Mouse (Mus musculus) mesoderm, embryonic 11.5 days (tissue): ENCODE measurements around the gene Ankrd61.

Experiments
- DNase-seq: peaks from one replicate; pipeline ENCODE4 v3.0.0-alpha.2; 2012; ENCODE audit warnings: low read depth, low spot score

The Ankrd61 gene

DNA sequence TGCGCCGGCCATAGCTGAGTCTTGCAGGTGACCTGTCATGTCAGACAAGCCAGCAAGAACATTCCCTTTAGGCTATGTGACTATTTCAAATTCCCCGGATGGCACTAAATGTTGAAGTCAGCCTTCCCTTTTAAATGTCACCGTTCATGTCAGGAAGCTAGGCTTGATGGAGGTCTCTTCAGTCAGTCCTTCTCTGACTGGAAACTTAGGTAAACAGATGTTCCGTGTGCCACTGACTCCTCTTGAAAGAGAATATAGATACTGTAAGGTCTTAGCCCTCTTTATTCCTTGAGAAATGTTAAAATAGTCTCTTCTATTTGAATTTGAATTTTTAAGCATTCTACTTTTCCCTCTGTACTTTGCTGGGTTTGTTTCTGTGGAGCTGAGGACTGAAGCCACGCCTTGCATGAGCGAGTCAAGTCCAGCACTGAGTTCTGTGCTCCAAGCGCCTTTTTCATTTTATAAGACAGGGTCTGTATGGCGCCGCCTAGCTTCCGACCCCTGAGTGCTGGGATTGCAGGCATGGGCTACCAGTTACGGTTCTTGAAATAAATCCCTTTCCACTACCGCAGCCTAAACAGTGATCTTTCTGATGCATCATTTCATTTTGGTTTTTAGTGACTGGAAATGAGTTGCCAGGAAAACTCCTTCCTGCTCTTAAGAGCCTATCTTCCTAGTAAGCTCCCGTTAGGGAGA lies at the start of gene Ankrd61:
TSS of gene Ankrd61 (minus strand) at position 51 of the 696 bp plus-strand sequence.
- DNase-seq, result no peak

DNA sequence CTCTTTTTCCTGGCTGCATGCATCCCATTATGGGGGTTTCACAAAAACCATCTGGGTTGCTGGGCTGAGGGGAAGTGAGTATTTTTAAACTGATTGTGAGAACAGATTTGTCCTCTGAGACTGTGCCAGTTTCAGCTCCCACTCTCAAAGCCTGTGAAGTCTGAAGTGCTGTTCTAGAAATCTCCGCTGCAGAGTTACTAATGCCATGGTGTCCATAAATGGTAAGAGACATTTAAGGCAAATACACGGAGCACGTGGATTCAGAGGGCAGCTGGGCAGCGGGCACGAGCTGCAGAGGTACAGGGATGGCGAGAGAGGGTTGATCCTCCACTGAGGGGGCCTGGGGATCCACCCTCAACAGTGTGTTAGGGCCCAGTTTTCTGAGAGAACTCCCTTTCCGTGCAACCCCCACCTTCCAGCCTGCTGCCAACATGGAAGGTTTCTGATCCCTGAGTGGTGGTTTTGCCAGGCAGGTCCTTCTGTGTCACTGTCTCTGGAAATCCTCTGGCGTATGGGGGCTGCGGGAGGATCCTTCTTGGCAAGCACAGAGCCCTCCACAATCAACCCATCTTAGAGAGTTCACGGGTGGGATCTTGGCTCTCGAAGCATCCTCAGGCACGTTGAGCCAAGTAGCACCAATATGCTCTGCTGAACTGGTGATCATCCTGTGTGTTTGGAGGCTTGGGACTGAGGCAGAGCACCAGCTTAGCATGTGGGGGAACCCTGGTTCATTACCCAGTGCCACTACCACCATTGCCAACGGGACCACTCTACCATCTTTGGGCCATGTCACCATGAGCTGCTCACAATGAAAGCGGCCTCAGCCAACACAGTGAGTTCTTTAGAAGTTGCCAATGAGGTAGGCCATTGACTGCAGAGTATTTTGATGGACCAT lies 46.0 kb upstream of the Ankrd61 start:
- DNase-seq, result no peak

DNA sequence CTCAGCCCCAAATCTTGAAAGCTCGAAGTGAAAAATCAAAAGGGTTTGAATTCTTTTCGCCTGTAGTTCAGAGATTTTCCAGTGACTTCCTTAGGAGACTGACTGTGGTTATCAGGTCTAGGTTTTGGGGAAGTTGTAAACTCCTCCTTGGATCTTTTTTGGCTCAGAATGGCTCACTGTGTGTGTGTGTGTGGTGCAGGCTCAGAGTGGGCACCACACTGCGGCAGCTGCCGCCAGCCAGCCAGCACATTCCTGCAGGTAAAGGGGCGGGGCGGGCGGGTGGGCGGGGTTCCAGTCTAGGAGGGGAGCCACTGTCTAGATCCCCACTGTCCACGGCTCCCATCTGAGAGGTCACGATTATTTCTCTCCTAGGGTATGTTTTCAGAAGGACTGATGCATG lies 44.1 kb upstream of the Ankrd61 start:
- DNase-seq, result no peak

DNA sequence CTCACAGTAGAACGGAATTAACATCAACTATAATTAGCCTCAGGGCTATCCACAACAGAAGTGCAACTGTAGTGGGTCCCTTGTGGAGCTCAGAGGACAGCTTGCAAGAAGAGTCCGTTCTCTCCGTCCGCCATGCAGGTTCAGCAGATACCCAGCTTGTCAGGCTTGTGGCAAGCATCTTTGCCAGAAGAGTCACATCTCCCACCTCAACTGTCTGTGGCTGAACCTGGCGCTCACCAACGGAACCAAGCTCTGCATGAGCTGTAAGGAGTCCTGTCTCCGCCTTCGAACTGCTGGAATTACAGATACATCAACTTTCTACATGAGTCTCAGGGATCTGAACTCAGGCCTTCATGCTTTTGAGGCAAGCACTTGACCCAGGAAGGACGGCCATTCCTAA lies 38.7 kb upstream of the Ankrd61 start:
- DNase-seq, result no peak

DNA sequence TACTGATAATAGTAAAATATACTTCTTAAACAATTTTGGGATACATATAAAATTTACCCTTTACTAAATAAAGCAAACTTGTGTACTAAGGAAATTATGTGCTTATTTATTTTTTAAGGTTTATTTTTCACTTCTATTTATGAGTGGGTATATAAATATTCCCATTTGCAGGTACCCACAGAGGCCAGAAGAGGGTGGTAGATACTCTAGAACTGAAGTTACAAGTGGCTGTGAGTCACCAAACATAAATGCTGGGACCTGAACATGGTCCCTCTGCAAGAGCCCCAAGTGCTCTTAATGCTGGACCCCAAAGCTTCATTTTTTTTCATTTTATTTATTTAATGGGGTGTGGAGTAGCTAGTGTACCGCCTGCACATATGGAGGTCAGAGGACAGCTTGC lies 36.4 kb upstream of the Ankrd61 start:
- DNase-seq, result no peak

DNA sequence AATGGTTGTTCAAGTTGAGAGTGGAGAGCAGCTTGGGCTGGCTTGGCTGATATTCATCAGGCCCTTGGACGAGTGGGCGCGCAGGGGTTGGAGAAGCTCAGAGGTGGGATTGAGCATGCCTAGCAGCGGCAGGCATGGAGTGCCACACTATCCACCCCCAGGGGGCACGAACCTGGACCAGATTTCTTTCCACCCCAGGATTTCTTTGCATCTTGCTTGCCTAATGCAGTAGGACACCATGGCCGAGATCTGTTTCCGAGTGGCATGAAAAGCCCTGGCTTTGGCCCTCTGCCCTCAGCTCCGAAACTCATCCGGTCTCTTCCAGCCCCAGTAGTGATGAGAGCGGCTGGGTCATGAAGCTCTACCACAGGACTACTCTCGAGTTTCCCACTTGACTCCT lies 35.9 kb upstream of the Ankrd61 start:
- no peak for DNase-seq

DNA sequence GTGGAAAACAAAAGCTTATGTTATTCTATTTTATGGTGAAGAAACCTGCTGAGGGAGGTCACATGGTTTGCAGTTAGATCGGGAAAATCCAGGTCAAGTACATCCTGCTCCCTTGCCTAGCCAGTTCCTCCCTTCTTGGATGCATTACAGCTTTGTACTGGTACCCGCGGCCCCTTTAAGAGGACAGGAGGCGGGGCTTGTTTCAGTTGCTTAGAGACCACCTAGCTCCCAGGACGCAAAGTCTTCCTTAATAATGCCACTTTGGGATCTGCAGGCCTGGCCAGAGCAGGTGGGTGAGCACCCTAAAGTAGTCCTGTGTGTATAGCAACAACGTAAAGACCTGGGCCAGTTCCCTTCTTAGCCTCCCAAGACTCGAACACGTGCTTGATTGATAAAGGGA lies 35.3 kb upstream of the Ankrd61 start, which contains the start of gene Rsph10b:
TSS of gene Rsph10b (plus strand) at position 205 of the 400 bp plus-strand sequence.
- DNase-seq, result no peak

DNA sequence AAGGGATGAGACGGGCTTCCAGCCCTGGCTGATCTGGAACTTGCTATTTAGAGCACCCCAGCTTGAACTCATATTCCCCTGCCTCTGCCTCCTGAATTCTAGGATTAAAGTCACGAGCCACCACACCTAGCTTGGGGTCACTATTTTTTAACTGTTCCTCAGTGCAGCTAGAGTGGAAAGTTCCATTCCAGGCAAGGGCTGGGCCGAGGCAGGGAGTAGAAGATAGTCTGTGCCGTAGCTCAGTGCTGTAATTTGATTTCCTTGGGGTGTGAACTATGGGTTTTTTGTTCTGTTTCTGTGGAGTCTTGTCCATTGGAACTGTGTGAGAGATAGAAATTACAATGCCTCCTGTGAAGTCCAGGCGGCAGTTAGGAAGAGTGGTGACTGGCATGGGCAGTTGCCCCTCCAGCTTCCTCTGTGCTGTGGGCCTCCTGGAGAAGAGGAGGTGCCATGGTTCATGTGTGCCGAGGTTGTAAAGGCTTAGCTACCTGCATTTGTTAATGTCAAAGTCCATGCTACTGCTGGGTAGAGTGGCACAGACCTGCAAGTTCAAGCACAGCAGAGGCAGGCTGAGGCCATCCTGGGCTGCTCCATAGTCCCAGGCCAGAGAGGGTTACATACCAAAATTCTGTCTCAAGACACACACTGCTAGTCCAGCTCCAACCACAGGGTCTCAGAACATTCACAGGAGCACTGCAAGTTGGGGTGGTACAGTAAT lies 34.5 kb upstream of the Ankrd61 start:
- DNase-seq, result no peak

DNA sequence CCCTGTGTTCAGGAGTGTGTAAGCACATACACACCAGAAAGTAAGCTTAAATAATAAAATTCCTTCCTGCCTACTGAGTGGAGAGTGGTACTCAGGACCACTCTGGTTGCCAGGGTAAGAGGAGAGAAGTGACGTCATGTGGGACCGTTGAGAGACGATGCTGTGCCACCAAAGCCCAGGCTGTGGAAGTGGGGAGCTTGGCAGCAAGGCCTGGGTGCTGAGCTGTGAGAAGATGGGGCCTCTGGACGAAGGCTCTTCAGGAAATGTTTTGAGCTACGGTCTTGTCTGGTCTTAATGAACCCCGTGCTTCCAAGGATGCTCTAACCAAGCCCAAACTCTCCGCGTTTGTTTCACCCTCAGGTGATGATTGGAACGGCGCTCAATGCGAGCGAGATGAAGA lies 33.2 kb upstream of the Ankrd61 start:
- no peak for DNase-seq

DNA sequence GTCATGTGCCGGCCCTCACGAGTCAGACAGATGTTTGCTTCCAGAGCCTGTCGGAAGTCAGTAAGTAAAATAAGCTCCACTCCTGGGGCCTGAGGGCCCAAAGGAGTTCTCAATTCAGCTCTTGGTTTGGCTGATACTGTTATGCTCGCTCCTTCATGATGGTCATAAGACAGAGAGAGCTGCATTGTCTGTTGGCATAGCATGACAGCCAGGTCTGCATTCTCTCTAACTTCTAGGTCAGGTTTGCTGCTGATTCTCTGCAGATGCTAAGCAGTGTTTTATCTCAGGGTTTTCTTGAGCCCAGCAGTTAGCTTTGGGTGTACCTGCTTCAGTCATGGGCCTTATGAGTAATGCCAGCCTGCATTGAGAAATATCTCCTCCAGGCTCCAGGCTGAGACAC lies 31.8 kb upstream of the Ankrd61 start:
- no peak for DNase-seq

DNA sequence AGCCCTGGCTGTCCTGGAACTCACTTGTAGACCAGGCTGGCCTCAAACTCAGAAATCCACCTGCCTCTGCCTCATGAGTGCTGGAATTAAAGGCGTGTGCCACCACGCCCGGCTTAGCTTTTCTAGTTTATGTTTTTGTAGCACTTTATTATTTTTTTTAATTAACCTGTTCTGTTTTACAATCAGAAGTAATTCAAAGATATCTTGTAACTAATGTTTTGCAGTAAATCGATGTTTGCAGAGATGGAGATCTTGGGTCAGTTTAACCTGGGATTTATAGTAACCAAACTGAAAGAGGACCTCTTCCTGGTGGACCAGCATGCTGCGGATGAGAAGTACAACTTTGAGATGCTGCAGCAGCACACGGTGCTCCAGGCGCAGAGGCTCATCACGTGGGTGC lies 30.4 kb upstream of the Ankrd61 start, which contains the start of gene Gm42421:
TSS of gene Gm42421 (plus strand) at position 301 of the 400 bp plus-strand sequence.
- DNase-seq, result no peak

DNA sequence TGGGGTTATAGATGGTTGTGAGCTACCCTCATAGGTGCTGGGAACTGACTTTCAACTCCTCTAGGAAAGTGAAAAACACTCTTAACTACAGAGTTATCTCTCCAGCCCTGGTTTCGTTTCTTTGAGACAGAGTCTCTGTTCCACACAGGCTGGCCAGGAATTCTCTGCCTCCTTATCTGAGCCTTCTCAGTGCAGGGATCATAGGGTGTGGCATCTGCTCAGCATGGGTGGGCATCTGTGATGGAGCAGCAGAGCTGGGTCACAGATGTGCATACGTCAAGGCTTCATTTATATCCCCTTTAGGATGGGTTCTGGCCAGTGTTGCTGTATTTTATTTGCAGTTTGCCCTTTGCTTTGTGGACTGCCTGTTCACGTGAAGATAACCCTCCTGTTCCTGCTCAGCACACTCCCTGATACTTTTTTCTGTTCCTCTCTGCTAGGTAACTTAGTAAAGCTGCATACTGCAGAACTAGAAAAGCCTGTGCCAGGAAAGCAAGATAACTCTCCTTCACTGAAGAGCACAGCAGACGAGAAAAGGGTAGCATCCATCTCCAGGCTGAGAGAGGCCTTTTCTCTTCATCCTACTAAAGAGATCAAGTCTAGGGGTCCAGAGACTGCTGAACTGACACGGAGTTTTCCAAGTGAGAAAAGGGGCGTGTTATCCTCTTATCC lies 27.4 kb upstream of the Ankrd61 start:
- no peak for DNase-seq

DNA sequence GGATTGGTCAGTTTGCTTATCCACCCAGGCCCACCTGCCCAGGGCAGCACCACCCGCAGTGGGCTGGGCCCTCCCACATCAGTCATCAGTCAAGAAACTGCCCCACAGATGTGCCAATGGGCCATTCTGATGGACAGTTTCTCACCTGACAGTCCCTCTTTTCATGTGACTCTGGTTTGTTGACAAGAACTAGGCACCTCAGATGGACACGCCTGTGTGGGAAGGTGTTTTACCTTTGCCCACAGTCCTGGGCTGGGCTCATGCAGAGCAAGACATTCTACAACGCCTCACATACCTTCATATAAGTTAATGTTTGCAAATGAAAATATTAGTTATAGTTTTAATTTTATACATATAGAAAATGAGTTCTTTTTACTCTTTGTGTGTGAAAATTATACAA lies 20.6 kb upstream of the Ankrd61 start:
- no peak for DNase-seq

DNA sequence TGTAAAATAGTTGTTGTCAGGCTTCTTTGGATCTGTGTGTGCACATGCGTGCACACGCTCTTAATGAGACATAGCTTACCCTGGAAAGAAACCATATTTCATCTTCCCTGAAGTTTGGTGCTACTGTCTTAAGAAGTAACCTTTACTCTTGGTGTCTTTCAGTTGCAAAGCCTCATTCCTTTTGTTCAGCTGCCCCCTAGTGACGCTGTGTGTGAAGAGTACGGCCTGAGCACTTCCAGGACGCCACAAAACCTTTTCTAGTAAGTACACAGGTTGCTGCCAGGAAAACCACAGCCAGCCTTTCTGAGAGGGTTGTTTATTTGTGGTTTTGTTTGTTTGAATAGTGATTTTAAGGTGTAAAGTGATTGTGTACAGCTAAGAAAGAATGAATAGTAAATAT lies 19.9 kb upstream of the Ankrd61 start:
- DNase-seq, result peak; percentile 34

DNA sequence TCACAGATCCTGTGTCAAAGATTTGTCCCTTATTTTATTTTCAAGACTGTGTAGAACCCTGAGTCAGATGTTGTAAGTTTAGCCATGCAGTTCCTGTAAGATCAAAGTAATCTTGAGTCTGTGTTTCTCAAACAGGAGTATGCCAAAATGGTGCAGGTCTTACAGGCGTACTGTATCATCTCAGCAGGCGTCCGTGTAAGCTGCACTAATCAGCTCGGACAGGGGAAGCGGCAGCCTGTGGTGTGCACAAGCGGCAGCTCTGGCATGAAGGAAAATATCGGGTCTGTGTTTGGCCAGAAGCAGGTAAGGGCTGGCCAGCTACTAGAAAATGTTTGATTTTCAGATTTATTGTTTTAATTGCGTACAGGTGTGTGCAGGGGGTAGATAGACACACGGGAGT lies 18.7 kb upstream of the Ankrd61 start:
- DNase-seq, result no peak

DNA sequence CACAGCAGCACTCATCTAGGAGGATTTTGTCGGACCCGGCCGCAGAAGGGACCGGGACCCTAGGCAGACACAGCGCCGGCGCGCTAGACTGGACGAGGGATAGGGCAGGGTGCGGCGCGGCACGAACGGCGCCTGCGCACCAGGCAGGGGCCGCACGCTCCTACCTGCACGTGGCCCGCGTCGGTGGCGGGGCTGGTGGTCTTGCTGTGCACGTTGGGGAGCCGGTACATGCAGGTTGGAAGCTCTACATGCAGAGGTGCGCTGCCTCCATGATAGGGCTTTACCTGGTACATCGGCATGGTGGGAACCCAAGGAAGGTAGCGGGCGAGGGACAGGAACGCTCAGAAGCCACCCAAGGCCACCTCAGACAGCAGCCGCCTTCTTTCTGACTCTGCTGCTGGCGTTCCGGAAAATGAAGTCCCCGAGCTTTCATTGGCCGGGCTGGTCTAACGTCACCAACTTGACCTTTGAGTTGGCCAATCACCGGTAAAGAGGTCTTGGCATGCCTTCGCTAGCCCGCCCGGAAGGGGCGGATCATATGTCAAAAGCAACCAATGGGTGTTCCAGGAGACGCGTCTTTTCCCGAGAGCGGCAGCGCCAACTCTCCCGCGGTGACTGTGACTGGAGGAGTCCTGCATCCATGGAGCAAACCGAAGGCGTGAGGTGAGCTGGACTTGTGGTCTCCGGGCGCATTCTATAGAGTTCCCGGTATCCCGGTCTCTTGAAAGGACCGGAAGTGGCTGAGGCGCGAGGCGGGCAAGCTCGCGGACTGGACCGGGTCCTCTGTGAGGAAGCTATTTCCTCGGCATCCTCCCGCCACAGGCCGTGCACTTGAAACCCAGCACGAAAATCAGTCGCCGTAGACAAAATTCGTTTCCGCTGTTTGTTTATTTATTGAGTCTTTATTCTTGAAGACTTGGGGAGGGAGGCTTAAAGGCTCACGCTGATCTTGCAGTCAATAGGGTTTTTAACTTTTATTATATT lies 12.2 kb upstream of the Ankrd61 start, which contains the start of the genes Aimp2 and Pms2:
TSS of gene Aimp2 (minus strand) at position 431 of the 984 bp plus-strand sequence.
TSS of gene Pms2 (plus strand) at position 548 of the 984 bp plus-strand sequence.
- peak; percentile 98 for DNase-seq

DNA sequence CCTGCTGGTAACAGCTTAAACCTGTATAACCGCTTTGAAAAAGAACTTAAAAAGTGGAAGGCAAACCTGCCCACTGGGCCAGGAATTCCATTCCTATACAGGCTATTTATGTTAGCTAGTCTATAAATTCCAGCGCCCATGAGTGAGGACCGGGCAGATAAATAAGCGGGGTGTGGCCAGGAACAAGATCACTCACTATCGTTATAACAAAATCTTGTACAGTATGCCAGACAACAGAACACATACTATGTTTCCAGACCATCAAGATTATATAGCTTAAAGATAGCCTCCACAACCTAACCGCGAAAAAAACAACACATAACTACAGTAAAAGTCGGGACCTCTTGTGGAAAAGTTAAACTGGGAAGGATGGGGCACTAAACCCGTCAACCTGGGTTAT lies 11.4 kb upstream of the Ankrd61 start:
- peak; percentile 16 for DNase-seq

DNA sequence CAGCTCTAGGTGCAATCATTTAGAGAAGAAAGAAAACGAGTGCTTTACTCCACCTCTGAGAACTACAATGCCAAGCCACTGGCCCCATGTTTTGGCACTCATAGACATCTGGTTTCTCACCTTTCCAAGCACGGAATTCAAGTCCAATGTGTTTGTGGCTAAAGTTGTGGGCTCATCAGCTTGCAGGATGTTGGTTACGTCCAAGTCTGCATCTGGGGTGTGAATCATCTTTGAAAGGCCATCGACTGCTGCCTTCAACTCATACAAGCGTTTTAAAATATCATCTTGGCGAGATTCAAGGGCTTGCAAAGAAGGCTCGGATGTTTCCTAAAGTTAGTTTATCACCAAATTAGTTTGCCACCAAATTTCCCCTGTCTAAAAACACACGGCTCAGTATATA lies 8.9 kb upstream of the Ankrd61 start:
- DNase-seq, result no peak

DNA sequence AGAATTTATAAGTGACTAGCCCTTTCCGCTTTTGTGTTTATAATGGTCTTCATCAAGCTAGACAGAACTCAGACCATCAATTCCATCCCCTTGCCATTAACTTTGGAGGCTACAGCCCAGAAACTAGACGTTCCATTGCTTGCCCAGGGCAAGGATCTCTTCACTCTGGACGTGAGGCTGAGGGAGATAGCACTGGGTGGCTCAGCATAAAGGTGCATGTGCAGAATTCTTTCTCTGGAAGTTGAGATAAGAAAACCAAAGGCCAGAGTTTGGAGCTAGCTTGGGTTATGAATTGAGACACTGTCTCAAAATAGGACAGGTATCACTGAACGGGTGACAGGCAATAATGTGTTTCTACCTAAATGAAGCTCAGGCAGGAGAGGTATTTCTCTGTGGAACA lies 6.3 kb upstream of the Ankrd61 start:
- DNase-seq, result no peak

DNA sequence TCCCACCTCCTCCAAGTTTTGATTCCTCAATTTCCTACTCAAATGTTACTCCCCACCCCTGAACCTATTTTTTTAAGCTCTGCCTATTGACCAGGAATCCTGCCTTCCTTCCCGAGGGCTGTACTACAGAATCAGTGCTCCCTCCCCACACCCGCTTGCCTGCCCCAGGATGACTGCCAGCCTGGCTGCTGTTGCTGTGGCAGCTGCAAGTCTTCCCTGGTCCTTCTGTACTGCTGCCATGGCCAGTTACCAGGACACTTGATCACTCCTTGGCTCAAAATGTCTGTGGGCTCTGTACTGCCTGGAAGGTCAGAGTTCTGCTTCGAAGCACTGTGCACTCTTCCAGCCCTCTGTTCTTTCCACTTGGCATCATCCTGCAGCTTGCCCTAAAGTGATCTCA lies 4.6 kb upstream of the Ankrd61 start:
- DNase-seq, result no peak
